Mouse (Mus musculus): ENCODE measurements around the gene Ak5.

DNA sequence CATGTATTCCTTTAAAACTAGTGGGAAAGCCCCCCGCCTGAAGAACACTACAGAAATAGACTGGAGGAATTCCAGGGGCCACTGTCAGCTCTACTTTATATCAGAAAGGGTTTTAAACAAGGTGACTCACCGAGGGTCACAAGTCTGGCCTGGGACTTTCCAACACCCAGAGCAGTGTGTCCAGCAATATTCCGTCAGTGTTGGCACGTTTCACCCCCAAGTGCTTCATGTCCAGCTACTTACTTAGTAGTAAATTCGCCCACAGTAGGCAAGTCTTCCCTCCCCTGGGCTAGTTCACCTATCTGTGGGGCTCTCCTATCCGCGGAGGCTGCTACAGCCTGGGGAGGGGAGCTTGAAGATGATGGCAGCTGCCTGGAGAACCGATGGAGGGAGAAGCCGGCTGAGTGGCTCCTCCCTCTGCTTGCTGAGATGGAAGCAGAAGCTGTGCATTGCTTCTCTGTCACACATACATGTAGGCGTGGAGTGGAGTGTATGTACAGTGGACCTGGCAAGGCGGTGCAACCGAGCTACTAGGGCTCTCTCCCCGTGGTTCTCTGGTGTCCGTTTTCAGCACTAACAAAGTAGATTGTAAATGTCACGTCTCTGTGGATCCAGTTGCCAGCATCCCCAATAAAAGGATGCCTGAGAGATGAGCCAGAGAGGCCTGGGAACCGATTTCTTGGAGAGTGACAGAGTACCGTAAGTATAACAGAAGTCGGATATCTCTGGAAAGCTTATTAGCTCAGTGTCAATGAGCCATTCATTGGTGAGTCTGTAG is 198.5 kb downstream of the Ak5 start:
- TF ChIP-seq CTCF (conservative IDR thresholded peaks at IDR 0.05; ENCODE audit: low read length), result no peak
- no peak for TF ChIP-seq NANOG (IDR thresholded peaks at IDR 0.05; ENCODE audit: borderline replicate concordance, low read length)
